Mouse (Mus musculus) heart, embryonic 13.5 days (tissue): ENCODE data around the gene Gm10721. TPM values are rescaled to one million over a fixed set of nuclear protein-coding genes. Genes with fewer than 3 reads are reported as not detected.
"Not testable (repeated sequence)": the region's sequence is repeated elsewhere in the genome, so short reads cannot be mapped to it uniquely, and the experiment has no call there.

ENCODE experiments used
- ATAC-seq: fragments of 200-750 bp; cut with Nextera tagmentation; 2 replicates; pipeline ENCODE4 v1.8.0; 2017; ENCODE audit warnings: moderate TSS enrichment; ENCODE audit not compliant: insufficient number of reproducible peaks, low FRiP score, low TSS enrichment; ENCODE audit errors: extremely low read depth
- H3K27ac ChIP-seq: fragments of 300-500 bp; sonication (generic); replicated peaks from 2 replicates; pipeline ENCODE4 v1.5.1; 2015; ENCODE audit warnings: moderate library complexity, mild to moderate bottlenecking, inconsistent platforms
- H3K27me3 ChIP-seq: fragments of 300-500 bp; sonication (generic); replicated peaks from 2 replicates; pipeline ENCODE4 v1.6.1; 2015; ENCODE audit warnings: mild to moderate bottlenecking, inconsistent platforms
- H3K36me3 ChIP-seq: fragments of 300-500 bp; sonication (generic); 2 replicates; pipeline ENCODE4 v1.6.1; 2015; ENCODE audit warnings: mild to moderate bottlenecking, inconsistent platforms
- H3K4me1 ChIP-seq: fragments of 300-500 bp; sonication (generic); 2 replicates; pipeline ENCODE4 v1.6.1; 2015; ENCODE audit warnings: inconsistent platforms
- H3K4me2 ChIP-seq: fragments of 300-500 bp; sonication (generic); 2 replicates; pipeline ENCODE4 v1.6.1; 2015; ENCODE audit warnings: inconsistent platforms, mild to moderate bottlenecking, moderate library complexity
- H3K4me3 ChIP-seq: fragments of 300-500 bp; sonication (generic); 2 replicates; pipeline ENCODE4 v1.5.1; 2015; ENCODE audit warnings: moderate library complexity, mild to moderate bottlenecking, inconsistent platforms
- H3K9ac ChIP-seq: fragments of 300-500 bp; sonication (generic); 2 replicates; pipeline ENCODE4 v1.6.1; 2015; ENCODE audit warnings: inconsistent platforms, mild to moderate bottlenecking, moderate library complexity
- H3K9me3 ChIP-seq: fragments of 300-500 bp; sonication (generic); 2 replicates; pipeline ENCODE4 v1.6.1; 2016; ENCODE audit warnings: inconsistent platforms
- WGBS: fragments of 180-500 bp; shearing (Covaris S2); methylation state at CpG from one replicate; pipeline ENCODE4 v1.1.7; 2015; ENCODE audit warnings: mixed read lengths; 5-methylcytosine and 5-hydroxymethylcytosine counted together
- microRNA-seq: library from miRNA; unstranded; fragments of <30 nt; microRNA quantifications from one replicate; pipeline ENCODE4, GENCODE M21; 2016
- polyA plus RNA-seq: library from polyadenylated mRNA; unstranded; fragments of >200 nt; fragmentation: Nextera tagmentation; extraction: Ambion mirVana; gene quantifications from 2 replicates; pipeline ENCODE4 v1.2.1, GENCODE M21; 2015

The Gm10721 gene
- polyA plus RNA-seq, 1 experiment from 2014 or later, result 0.48 TPM

- H3K9me3 ChIP-seq, H3K4me2 ChIP-seq, H3K27ac ChIP-seq, H3K27me3 ChIP-seq, H3K36me3 ChIP-seq, H3K4me1 ChIP-seq, H3K4me3 ChIP-seq, ATAC-seq, H3K9ac ChIP-seq: not testable (repeated sequence)
- 64% methylated on average over 9 of the region's 9 CpGs for WGBS
Measured at GRCm38 (mm10) chr9:3027200-3027599, 14.3 kb downstream of the Gm10721 start.

- 58% methylated on average over 14 of the region's 16 CpGs for WGBS
- ATAC-seq, result not testable (repeated sequence)
Measured at GRCm38 (mm10) chr9:3029276-3030000, 16.5 kb downstream of the Gm10721 start.

GRCm38 (mm10) chr9:3030677-3031318, 17.9 kb downstream of the Gm10721 start:
- not testable (repeated sequence) for H3K9me3 ChIP-seq, H3K4me3 ChIP-seq, H3K4me2 ChIP-seq, H3K27me3 ChIP-seq, H3K27ac ChIP-seq, ATAC-seq, H3K4me1 ChIP-seq, H3K9ac ChIP-seq, H3K36me3 ChIP-seq
- WGBS, result 55% methylated on average over 3 of the region's 10 CpGs

More at GRCm38 (mm10) chr9:3029276-3030000, 16.5 kb downstream of the Gm10721 start:
- H3K27ac ChIP-seq, H3K4me3 ChIP-seq, H3K4me2 ChIP-seq, H3K9me3 ChIP-seq, H3K9ac ChIP-seq, H3K4me1 ChIP-seq, H3K36me3 ChIP-seq, H3K27me3 ChIP-seq: not testable (repeated sequence)

DNA sequence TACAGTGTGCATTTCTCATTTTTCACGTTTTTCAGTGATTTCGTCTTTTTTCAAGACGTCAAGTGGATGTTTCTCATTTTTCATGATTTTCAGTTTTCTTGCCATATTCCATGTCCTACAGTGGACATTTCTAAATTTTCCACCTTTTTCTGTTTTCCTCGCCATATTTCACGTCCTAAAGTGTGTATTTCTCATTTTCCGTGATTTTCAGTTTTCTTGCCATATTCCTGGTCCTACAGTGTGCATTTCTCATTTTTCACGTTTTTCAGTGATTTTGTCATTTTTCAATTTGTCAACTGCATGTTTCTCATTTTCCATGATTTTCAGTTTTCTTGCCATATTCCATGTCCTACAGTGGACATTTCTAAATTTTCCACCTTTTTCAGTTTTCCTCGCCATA, 21.4 kb downstream of the Gm10721 start, which contains the start of gene Gm17535:
Gene Gm17535, plus strand, starts transcription at position 301 of the 400 bp plus-strand sequence.
- H3K4me2 ChIP-seq, H3K36me3 ChIP-seq, H3K4me3 ChIP-seq, H3K9ac ChIP-seq, H3K9me3 ChIP-seq, H3K27me3 ChIP-seq, H3K4me1 ChIP-seq, H3K27ac ChIP-seq, ATAC-seq: not testable (repeated sequence)
- 68% methylated on average over 2 of the region's 8 CpGs for WGBS

DNA sequence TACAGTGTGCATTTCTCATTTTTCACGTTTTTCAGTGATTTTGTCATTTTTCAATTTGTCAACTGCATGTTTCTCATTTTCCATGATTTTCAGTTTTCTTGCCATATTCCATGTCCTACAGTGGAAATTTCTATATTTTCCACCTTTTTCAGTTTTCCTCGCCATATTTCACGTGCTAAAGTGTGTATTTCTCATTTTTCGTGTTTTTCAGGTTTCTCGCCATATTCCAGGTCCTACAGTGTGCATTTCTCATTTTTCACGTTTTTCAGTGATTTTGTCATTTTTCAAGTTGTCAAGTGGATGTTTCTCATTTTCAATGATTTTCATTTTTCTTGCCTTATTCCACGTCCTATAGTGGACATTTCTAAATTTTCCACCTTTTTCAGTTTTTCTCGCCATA, 23.6 kb downstream of the Gm10721 start, which contains the start of gene Gm10715:
Gene Gm10715, plus strand, starts transcription at position 301 of the 400 bp plus-strand sequence.
- not testable (repeated sequence) for H3K4me1 ChIP-seq, H3K27me3 ChIP-seq, H3K4me3 ChIP-seq, H3K27ac ChIP-seq, ATAC-seq, H3K9ac ChIP-seq, H3K4me2 ChIP-seq, H3K9me3 ChIP-seq, H3K36me3 ChIP-seq
- 68% methylated on average over 8 of the region's 8 CpGs for WGBS

GRCm38 (mm10) chr9:3038161-3038560, 25.2 kb downstream of the Gm10721 start:
- not testable (repeated sequence) for H3K36me3 ChIP-seq, H3K4me3 ChIP-seq, H3K27me3 ChIP-seq, H3K9ac ChIP-seq, H3K27ac ChIP-seq, H3K4me2 ChIP-seq, H3K4me1 ChIP-seq, ATAC-seq
- WGBS, result 59% methylated on average over 4 of the region's 4 CpGs
- peaks cover 14% of the 10 kb centered on the region; the same call in 1 of the 2 replicates for H3K9me3 ChIP-seq

Small RNA genes lying within 50 kb of the gene (microRNA-seq; reads per million reads assigned to microRNA genes)
- gene Mir101c, result not detected

Other genes starting within 250 kb of the Gm10721 start
- gene Gm10722, start 12.2 kb upstream of the Gm10721 start, polyA plus RNA-seq, result not detected in 2 replicates
- not detected in 2 replicates for gene Gm11168, start 9.8 kb upstream of the Gm10721 start, polyA plus RNA-seq
- not detected in 2 replicates for gene Gm10720, start 2.5 kb downstream of the Gm10721 start, polyA plus RNA-seq
- 0.28 TPM in 1 of 2 replicates, not detected in the other for gene Gm10719, start 4.3 kb downstream of the Gm10721 start, polyA plus RNA-seq
- gene Gm10718, start 10.4 kb downstream of the Gm10721 start, polyA plus RNA-seq, result 0.56 and 1.4 TPM in 2 replicates
- gene Gm10717, start 12.3 kb downstream of the Gm10721 start, polyA plus RNA-seq, result 0.64 TPM in 1 of 2 replicates, not detected in the other
- gene Gm17535, start 21.5 kb downstream of the Gm10721 start, polyA plus RNA-seq, result not detected in 2 replicates
- not detected in 2 replicates for gene Gm10715, start 23.7 kb downstream of the Gm10721 start, polyA plus RNA-seq